ENCODE assay signal across 9 mouse cellular contexts in genomic region chr15:77366706-77367484, GRCm38 (mm10). TPM values are rescaled to one million over a fixed set of nuclear protein-coding genes. Genes with fewer than 3 reads are reported as not detected.
DNase-seq lines count a peak whose midpoint lies in the region; ATAC-seq and TF ChIP-seq lines count a peak whose summit lies in the region.
"Had no signal": no experiment of that assay in that cellular context is flagged by ENCODE, and none has a peak within 500 bp of the region (broad histone marks: within the 10 kb centered on the region; RNA-seq: fewer than 3 reads in every experiment).

No protein-coding gene starts in this region.

- H3K9me3 ChIP-seq in MEL (replicated peaks; ENCODE audit: insufficient read depth, low read length), result no peaks in the 10 kb centered on the region
- no peaks in the 10 kb centered on the region for H3K9me3 ChIP-seq in hindbrain, embryonic 10.5 days
- no peaks in the 10 kb centered on the region for H3K9me3 ChIP-seq in lung, postnatal 0 days (ENCODE audit: low read length)

- DNase-seq in MEL (ENCODE audit: low read depth, low spot score), result peak; percentile 72
- peak; percentile 83 to 88 for DNase-seq in cerebellum, adult 2 months
- peak; percentile 91 for DNase-seq in forelimb bud, embryonic 11.5 days (ENCODE audit: low read depth, low spot score)
- DNase-seq in hindbrain, embryonic 10.5 days (ENCODE audit: low spot score), result peak; percentile 86
- peak; percentile 89 to 90 for DNase-seq in layer of hippocampus, postnatal 10 days (ENCODE audit: low spot score in 2 of 2)
- DNase-seq in lung, postnatal 0 days (ENCODE audit: low spot score), result peak; percentile 86
- DNase-seq in retina, postnatal 1 day, result peak; percentile 91
- DNase-seq in urinary bladder, postnatal 25 days (ENCODE audit: low spot score), result peak; percentile 80

- no peak for TF ChIP-seq POLR2A in MEL (IDR thresholded peaks at IDR 0.05; ENCODE audit: control insufficient read depth in 1 of 2, insufficient read depth in 1 of 2, low read depth in 1 of 2, low read length in 2 of 2, poor library complexity in 1 of 2)
- peak; percentile 38; the same call in 1 of the 2 replicates for TF ChIP-seq POLR2A in cerebellum, adult 2 months (IDR thresholded peaks at IDR 0.05; ENCODE audit: borderline replicate concordance, insufficient read depth, low read length)

- peak; percentile 73 for ATAC-seq in lung, postnatal 0 days

- H3K9ac ChIP-seq in MEL (ENCODE audit: control insufficient read depth, low read depth, low read length, poor library complexity, severe bottlenecking), result no peak overlapping the region
- peak overlapping the region; percentile 2; the same call in 1 of the 2 replicates for H3K9ac ChIP-seq in lung, postnatal 0 days (replicated peaks; ENCODE audit: low read depth)

- H3K4me3 ChIP-seq in MEL (ENCODE audit: control insufficient read depth in 1 of 2, insufficient read depth in 1 of 2, low read depth in 2 of 2, low read length in 2 of 2), result peak overlapping the region; percentile 29 to 50; a peak in 3 of 4 replicates
- peak overlapping the region; percentile 44 for H3K4me3 ChIP-seq in cerebellum, adult 2 months (replicated peaks; ENCODE audit: insufficient read depth, low read depth, low read length)
- H3K4me3 ChIP-seq in hindbrain, embryonic 10.5 days, result peak overlapping the region; percentile 45
- peak overlapping the region; percentile 10; the same call in 1 of the 2 replicates for H3K4me3 ChIP-seq in lung, postnatal 0 days (ENCODE audit: low read depth, low read length)

- no peaks in the 10 kb centered on the region for H3K27me3 ChIP-seq in MEL (ENCODE audit: control insufficient read depth in 1 of 2, insufficient read depth in 2 of 2, low read length in 2 of 2)
- no peaks in the 10 kb centered on the region for H3K27me3 ChIP-seq in cerebellum, adult 2 months (ENCODE audit: control insufficient read depth, insufficient read depth, low read length)
- H3K27me3 ChIP-seq in hindbrain, embryonic 10.5 days (ENCODE audit: insufficient read depth, poor library complexity, severe bottlenecking), result no peaks in the 10 kb centered on the region
- no peaks in the 10 kb centered on the region for H3K27me3 ChIP-seq in lung, postnatal 0 days (replicated peaks; ENCODE audit: insufficient read depth, low read length)

- no peak for TF ChIP-seq EP300 in MEL (IDR thresholded peaks at IDR 0.05; ENCODE audit: low read depth in 1 of 2, low read length in 2 of 2)
- TF ChIP-seq EP300 in lung, postnatal 0 days (IDR thresholded peaks at IDR 0.05), result no peak; the same call in 1 of the 2 replicates

- no peaks in the 10 kb centered on the region for H3K79me2 ChIP-seq in MEL (ENCODE audit: control insufficient read depth, insufficient read depth, low read length, poor library complexity)

- TF ChIP-seq RAD21 in MEL (IDR thresholded peaks at IDR 0.05; ENCODE audit: low read depth, low read length), result peak; percentile 63

- WGBS in cerebellum, adult 2 months, result 7% methylated on average over 26 of the region's 26 CpGs
- WGBS in hindbrain, embryonic 10.5 days, result 1% methylated on average over 26 of the region's 26 CpGs
- 2% methylated on average over 26 of the region's 26 CpGs for WGBS in lung, postnatal 0 days

- peak in 2 of 3 experiments; percentile 65 to 66; a peak in 4 of 6 replicates for TF ChIP-seq CTCF in MEL (IDR thresholded peaks at IDR 0.05 in 2 of 3, conservative IDR thresholded peaks at IDR 0.05 in 1 of 3; ENCODE audit: control insufficient read depth in 1 of 3, insufficient read depth in 1 of 3, low read depth in 2 of 3, low read length in 3 of 3, poor library complexity in 1 of 3, severe bottlenecking in 1 of 3)
- TF ChIP-seq CTCF in cerebellum, adult 2 months (IDR thresholded peaks at IDR 0.05; ENCODE audit: borderline replicate concordance, insufficient read depth, low read depth, low read length), result peak; percentile 58; the same call in 1 of the 2 replicates
- peak; percentile 70 for TF ChIP-seq CTCF in lung, postnatal 0 days (IDR thresholded peaks at IDR 0.05)

- H3K27ac ChIP-seq in MEL (ENCODE audit: control insufficient read depth, low read depth, low read length), result no peak overlapping the region
- peak overlapping the region; percentile 41 for H3K27ac ChIP-seq in cerebellum, adult 2 months (ENCODE audit: insufficient read depth, low read length)
- H3K27ac ChIP-seq in hindbrain, embryonic 10.5 days, result peak overlapping the region; percentile 92
- peak overlapping the region; percentile 89 for H3K27ac ChIP-seq in lung, postnatal 0 days (ENCODE audit: low read length)
- H3K27ac ChIP-seq: macrophage had no signal

- peak overlapping the region; percentile 49 for H3K4me2 ChIP-seq in lung, postnatal 0 days (replicated peaks; ENCODE audit: low read depth, low read length)

- H3K36me3 ChIP-seq in MEL (ENCODE audit: control insufficient read depth in 1 of 2, insufficient read depth in 2 of 2, low read length in 2 of 2), result no peaks in the 10 kb centered on the region
- H3K36me3 ChIP-seq in hindbrain, embryonic 10.5 days, result no peaks in the 10 kb centered on the region
- no peaks in the 10 kb centered on the region for H3K36me3 ChIP-seq in lung, postnatal 0 days (ENCODE audit: insufficient read depth, low read length)

- H3K4me1 ChIP-seq in MEL (ENCODE audit: control insufficient read depth in 1 of 2, insufficient read depth in 2 of 2, low read length in 2 of 2), result peaks cover 0 to 5% of the 10 kb centered on the region in 2 experiments; a peak in 1 of 4 replicates
- H3K4me1 ChIP-seq in cerebellum, adult 2 months (ENCODE audit: control insufficient read depth, insufficient read depth, low read length), result peaks cover 13% of the 10 kb centered on the region
- H3K4me1 ChIP-seq in hindbrain, embryonic 10.5 days (replicated peaks), result peaks cover 59% of the 10 kb centered on the region
- peaks cover 3% of the 10 kb centered on the region for H3K4me1 ChIP-seq in lung, postnatal 0 days (ENCODE audit: insufficient read depth, low read depth, low read length)

TF ChIP-seq in MEL, 35 proteins besides CTCF, POLR2A, EP300 and RAD21:
- TF ChIP-seq TCF12 (IDR thresholded peaks at IDR 0.05; ENCODE audit: low read depth, low read length), result no peak
- TF ChIP-seq KAT2A (conservative IDR thresholded peaks at IDR 0.05; ENCODE audit: low read depth, low read length), result no peak
- peak; percentile 21; the same call in 1 of the 2 replicates for TF ChIP-seq ZC3H11A (IDR thresholded peaks at IDR 0.05; ENCODE audit: low read depth, low read length)
- TF ChIP-seq ZNF384 (IDR thresholded peaks at IDR 0.05; ENCODE audit: low read depth, low read length), result 0 out of 2 replicates have a peak, but pooled peaks have one; percentile 25
- TF ChIP-seq ELF1 (IDR thresholded peaks at IDR 0.05; ENCODE audit: low read depth, low read length), result no peak
- no peak for TF ChIP-seq MAFK (IDR thresholded peaks at IDR 0.05; ENCODE audit: borderline replicate concordance, low read depth, low read length)
- TF ChIP-seq SMC3 (IDR thresholded peaks at IDR 0.05; ENCODE audit: low read depth, low read length), result peak; percentile 50
- no peak for TF ChIP-seq MXI1 (IDR thresholded peaks at IDR 0.05; ENCODE audit: low read depth, low read length)
TF ChIP-seq in MEL: peak in this region for 3.

RNA-seq across cellular contexts. Expression of gene Apol7a, which starts 32.0 kb away (rescaled TPM):
- not detected in 2 replicates for total RNA-seq in MEL (2012; rRNA removed)
- polyA plus RNA-seq in MEL (2012; ENCODE audit: insufficient read depth in 1 of 2, insufficient read length in 2 of 2, low read depth in 1 of 2, low replicate concordance in 2 of 2, missing spikeins in 1 of 2), result not detected
- polyA plus RNA-seq in cerebellum, adult 2 months (2012; rRNA removed), result 0.06 and 0.07 TPM in 2 replicates
- not detected in 2 replicates for polyA plus RNA-seq in hindbrain, embryonic 10.5 days (2016; fragmentation: Nextera tagmentation; extraction: Ambion mirVana)
- total RNA-seq in layer of hippocampus, postnatal 10 days (2021), result under 1 TPM; 0.32 to 0.42 TPM
- 0.33 and 0.37 TPM in 2 replicates for polyA plus RNA-seq in lung, postnatal 0 days (2015; fragmentation: Nextera tagmentation; extraction: Ambion mirVana)
- polyA plus RNA-seq: macrophage had no signal

RNA-seq across cellular contexts. Expression of gene Apol9a, which starts 44.0 kb away (rescaled TPM):
- total RNA-seq in MEL (2012; rRNA removed), result not detected in 2 replicates
- polyA plus RNA-seq in MEL (2012; ENCODE audit: insufficient read depth in 1 of 2, insufficient read length in 2 of 2, low read depth in 1 of 2, low replicate concordance in 2 of 2, missing spikeins in 1 of 2), result not detected
- 0.59 and 1.0 TPM in 2 replicates for polyA plus RNA-seq in cerebellum, adult 2 months (2012; rRNA removed)
- 0.04 TPM in 1 of 2 replicates, not detected in the other for polyA plus RNA-seq in hindbrain, embryonic 10.5 days (2016; fragmentation: Nextera tagmentation; extraction: Ambion mirVana)
- under 1 TPM in 1 of 2 experiments, not detected in 1; 0.83 TPM for total RNA-seq in layer of hippocampus, postnatal 10 days (2021)
- polyA plus RNA-seq in lung, postnatal 0 days (2015; fragmentation: Nextera tagmentation; extraction: Ambion mirVana), result 0.43 and 0.47 TPM in 2 replicates
